Mouse (Mus musculus): ENCODE data around the gene Nkd1. TPM values are rescaled to one million over a fixed set of nuclear protein-coding genes. Genes with fewer than 3 reads are reported as not detected.

Nkd1 gene
- total RNA-seq, 1 experiment, result 1.8 TPM

DNA sequence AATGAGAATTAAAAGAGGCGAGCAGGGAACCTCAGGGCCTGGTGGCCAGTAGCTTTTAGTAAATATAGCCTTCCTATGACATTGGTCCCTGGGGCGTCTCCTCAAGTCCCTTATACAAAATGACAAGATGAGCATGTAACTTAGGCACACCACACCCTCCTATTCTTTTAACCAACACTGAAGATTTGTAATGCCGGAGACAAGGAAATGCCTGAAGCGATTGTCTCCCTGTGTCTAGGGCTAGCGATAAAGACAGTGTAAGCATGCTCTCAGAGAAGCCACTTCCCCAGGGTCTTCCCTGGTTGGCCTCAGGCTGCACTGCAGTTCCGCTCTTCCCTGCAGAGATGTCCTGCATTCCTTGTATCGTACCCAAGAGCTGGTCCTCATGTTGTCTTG, 17.8 kb downstream of the Nkd1 start:
- TF ChIP-seq ZC3H11A (IDR thresholded peaks at IDR 0.05; ENCODE audit: borderline replicate concordance, low read depth, low read length), result no peak
- TF ChIP-seq MAFK (IDR thresholded peaks at IDR 0.05; ENCODE audit: insufficient read depth, low read depth, low read length), result no peak
- no peak for TF ChIP-seq HCFC1 (IDR thresholded peaks at IDR 0.05; ENCODE audit: borderline replicate concordance, insufficient read depth, low read length)
- no peak for TF ChIP-seq ZNF384 (IDR thresholded peaks at IDR 0.05; ENCODE audit: low read depth, low read length)
- no peak for TF ChIP-seq CHD2 (IDR thresholded peaks at IDR 0.05; ENCODE audit: low read depth, low read length)
- Histone ChIP-seq H3K9ac (ENCODE audit: insufficient read depth, low read depth, low read length, poor library complexity, severe bottlenecking) (no peak overlapping the region), H3K4me1 (ENCODE audit: control insufficient read depth in 2 of 2, insufficient read depth in 2 of 2, low read length in 2 of 2, poor library complexity in 1 of 2) (no peaks in the 10 kb centered on the region), H3K36me3 (ENCODE audit: control insufficient read depth, insufficient read depth, low read length, poor library complexity, severe bottlenecking) (no peaks in the 10 kb centered on the region; the same call in 1 of the 2 replicates), H3K27ac (ENCODE audit: insufficient read depth, low read depth, low read length, poor library complexity, severe bottlenecking) (no peak overlapping the region), H3K4me3 (ENCODE audit: insufficient read depth in 1 of 2, low read depth in 1 of 2, low read length in 2 of 2, poor library complexity in 1 of 2, severe bottlenecking in 1 of 2) (no peak overlapping the region), H3K9me3 (ENCODE audit: control insufficient read depth, insufficient read depth, low read depth, low read length) (no peaks in the 10 kb centered on the region)
- no peak for DNase-seq (ENCODE audit: low read depth, low spot score)
- in situ Hi-C loops (cut with MboI; ENCODE audit: low sequenced_read_pairs in 2 of 2, unreplicated experiment in 2 of 2), result no loop called here

DNA sequence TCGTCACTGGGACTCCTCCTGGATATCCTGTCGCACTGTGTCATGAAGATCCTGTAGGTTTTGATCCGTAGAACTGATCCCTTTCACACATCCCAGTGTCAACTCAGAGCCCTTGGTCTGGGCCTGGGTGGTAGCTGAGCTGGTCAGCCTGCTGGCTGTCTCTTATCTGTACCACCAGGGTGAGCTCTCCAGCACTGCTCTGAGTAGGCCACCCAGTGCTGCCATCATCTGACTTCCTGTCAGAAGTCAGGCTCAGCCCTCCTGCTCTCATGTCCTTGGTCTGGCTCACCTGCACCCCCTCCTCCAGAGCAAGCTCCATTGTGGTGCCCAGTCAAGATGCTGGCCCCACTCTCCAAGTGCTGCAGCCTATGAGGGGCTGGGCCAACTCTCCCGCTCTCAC, 18.8 kb downstream of the Nkd1 start:
- in situ Hi-C loops (cut with MboI; ENCODE audit: low sequenced_read_pairs in 2 of 2, unreplicated experiment in 2 of 2), result no loop called here
- H3K36me3 ChIP-seq (ENCODE audit: control insufficient read depth, insufficient read depth, low read length, poor library complexity, severe bottlenecking), result no peaks in the 10 kb centered on the region; the same call in 1 of the 2 replicates
- no peaks in the 10 kb centered on the region for H3K9me3 ChIP-seq (ENCODE audit: control insufficient read depth, insufficient read depth, low read depth, low read length)
- no peak for DNase-seq (ENCODE audit: low read depth, low spot score)
- H3K9ac ChIP-seq (ENCODE audit: insufficient read depth, low read depth, low read length, poor library complexity, severe bottlenecking), result no peak overlapping the region
- no peaks in the 10 kb centered on the region for H3K4me1 ChIP-seq (ENCODE audit: control insufficient read depth in 2 of 2, insufficient read depth in 2 of 2, low read length in 2 of 2, poor library complexity in 1 of 2)
- no peak overlapping the region for H3K27ac ChIP-seq (ENCODE audit: insufficient read depth, low read depth, low read length, poor library complexity, severe bottlenecking)
- no peak overlapping the region for H3K4me3 ChIP-seq (ENCODE audit: insufficient read depth in 1 of 2, low read depth in 1 of 2, low read length in 2 of 2, poor library complexity in 1 of 2, severe bottlenecking in 1 of 2)
- TF ChIP-seq CHD2 (IDR thresholded peaks at IDR 0.05; ENCODE audit: low read depth, low read length) (no peak), ZNF384 (IDR thresholded peaks at IDR 0.05; ENCODE audit: low read depth, low read length) (no peak), MAFK (IDR thresholded peaks at IDR 0.05; ENCODE audit: insufficient read depth, low read depth, low read length) (no peak), HCFC1 (IDR thresholded peaks at IDR 0.05; ENCODE audit: borderline replicate concordance, insufficient read depth, low read length) (no peak), ZC3H11A (IDR thresholded peaks at IDR 0.05; ENCODE audit: borderline replicate concordance, low read depth, low read length) (no peak)

DNA sequence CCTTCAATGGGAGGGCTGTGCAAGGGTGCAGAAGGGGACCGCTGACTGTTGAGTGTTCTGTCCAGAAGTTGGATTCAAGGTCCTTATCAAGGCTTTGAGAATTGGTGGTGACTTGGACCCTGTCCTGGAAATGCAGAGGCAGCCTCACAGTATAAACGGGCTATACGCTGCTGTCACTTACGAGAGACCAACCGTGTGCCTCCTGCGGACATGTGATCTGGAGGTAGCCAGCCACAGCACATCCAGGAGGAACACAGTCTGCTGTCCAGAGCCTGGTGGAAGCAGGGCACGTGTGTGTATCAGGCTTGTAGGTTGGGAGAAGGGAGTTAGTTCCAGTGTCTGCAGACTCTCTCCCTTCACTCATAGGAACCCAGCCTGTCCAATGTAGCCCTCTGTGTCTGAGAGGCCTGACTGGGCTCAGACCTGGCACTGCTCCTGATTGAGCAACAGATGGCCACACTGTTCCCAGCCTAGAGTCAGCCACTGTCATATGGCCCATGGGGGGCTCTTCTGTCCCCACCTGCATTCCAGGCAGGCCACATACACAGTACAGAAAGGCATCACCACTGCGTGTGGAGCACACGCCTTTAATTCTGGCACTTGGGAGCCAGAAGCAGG, 21.6 kb downstream of the Nkd1 start:
- Histone ChIP-seq H3K4me3 (ENCODE audit: insufficient read depth in 1 of 2, low read depth in 1 of 2, low read length in 2 of 2, poor library complexity in 1 of 2, severe bottlenecking in 1 of 2) (no peak overlapping the region), H3K9me3 (ENCODE audit: control insufficient read depth, insufficient read depth, low read depth, low read length) (no peaks in the 10 kb centered on the region), H3K36me3 (ENCODE audit: control insufficient read depth, insufficient read depth, low read length, poor library complexity, severe bottlenecking) (no peaks in the 10 kb centered on the region; the same call in 1 of the 2 replicates), H3K27ac (ENCODE audit: insufficient read depth, low read depth, low read length, poor library complexity, severe bottlenecking) (no peak overlapping the region), H3K4me1 (ENCODE audit: control insufficient read depth in 2 of 2, insufficient read depth in 2 of 2, low read length in 2 of 2, poor library complexity in 1 of 2) (no peaks in the 10 kb centered on the region), H3K9ac (ENCODE audit: insufficient read depth, low read depth, low read length, poor library complexity, severe bottlenecking) (no peak overlapping the region)
- no peak for DNase-seq (ENCODE audit: low read depth, low spot score)
- TF ChIP-seq ZC3H11A (IDR thresholded peaks at IDR 0.05; ENCODE audit: borderline replicate concordance, low read depth, low read length), result no peak
- in situ Hi-C loops (cut with MboI; ENCODE audit: low sequenced_read_pairs in 2 of 2, unreplicated experiment in 2 of 2), result no loop called here

DNA sequence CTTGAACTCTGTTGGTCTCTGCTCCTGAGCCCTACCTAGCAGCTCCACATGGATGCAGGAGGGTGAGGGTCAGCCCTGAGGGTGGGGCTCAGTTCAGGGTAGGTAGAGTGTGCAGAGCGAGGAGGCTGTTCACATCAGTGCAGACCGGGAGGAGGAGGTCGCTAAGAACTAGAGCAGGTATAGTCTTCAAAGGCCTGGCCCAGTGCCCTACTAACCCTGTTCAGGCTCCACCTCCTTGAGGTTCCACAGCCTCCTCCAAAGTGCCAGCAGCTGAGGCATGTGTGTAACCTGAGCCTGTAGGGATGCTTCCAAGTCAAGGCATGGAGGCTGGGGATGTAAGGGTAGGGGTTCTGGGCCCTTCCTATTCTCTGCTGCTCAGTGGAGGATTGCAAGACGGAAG, 23.5 kb downstream of the Nkd1 start:
- Histone ChIP-seq H3K9me3 (ENCODE audit: control insufficient read depth, insufficient read depth, low read depth, low read length) (no peaks in the 10 kb centered on the region), H3K27ac (ENCODE audit: insufficient read depth, low read depth, low read length, poor library complexity, severe bottlenecking) (no peak overlapping the region), H3K4me3 (ENCODE audit: insufficient read depth in 1 of 2, low read depth in 1 of 2, low read length in 2 of 2, poor library complexity in 1 of 2, severe bottlenecking in 1 of 2) (no peak overlapping the region), H3K9ac (ENCODE audit: insufficient read depth, low read depth, low read length, poor library complexity, severe bottlenecking) (no peak overlapping the region), H3K36me3 (ENCODE audit: control insufficient read depth, insufficient read depth, low read length, poor library complexity, severe bottlenecking) (no peaks in the 10 kb centered on the region; the same call in 1 of the 2 replicates), H3K4me1 (ENCODE audit: control insufficient read depth in 2 of 2, insufficient read depth in 2 of 2, low read length in 2 of 2, poor library complexity in 1 of 2) (no peaks in the 10 kb centered on the region)
- TF ChIP-seq MAFK (IDR thresholded peaks at IDR 0.05; ENCODE audit: insufficient read depth, low read depth, low read length) (no peak), CHD2 (IDR thresholded peaks at IDR 0.05; ENCODE audit: low read depth, low read length) (no peak), ZNF384 (IDR thresholded peaks at IDR 0.05; ENCODE audit: low read depth, low read length) (no peak), HCFC1 (IDR thresholded peaks at IDR 0.05; ENCODE audit: borderline replicate concordance, insufficient read depth, low read length) (no peak), ZC3H11A (IDR thresholded peaks at IDR 0.05; ENCODE audit: borderline replicate concordance, low read depth, low read length) (no peak)
- in situ Hi-C loops (cut with MboI; ENCODE audit: low sequenced_read_pairs in 2 of 2, unreplicated experiment in 2 of 2), result no loop called here
- no peak for DNase-seq (ENCODE audit: low read depth, low spot score)

DNA sequence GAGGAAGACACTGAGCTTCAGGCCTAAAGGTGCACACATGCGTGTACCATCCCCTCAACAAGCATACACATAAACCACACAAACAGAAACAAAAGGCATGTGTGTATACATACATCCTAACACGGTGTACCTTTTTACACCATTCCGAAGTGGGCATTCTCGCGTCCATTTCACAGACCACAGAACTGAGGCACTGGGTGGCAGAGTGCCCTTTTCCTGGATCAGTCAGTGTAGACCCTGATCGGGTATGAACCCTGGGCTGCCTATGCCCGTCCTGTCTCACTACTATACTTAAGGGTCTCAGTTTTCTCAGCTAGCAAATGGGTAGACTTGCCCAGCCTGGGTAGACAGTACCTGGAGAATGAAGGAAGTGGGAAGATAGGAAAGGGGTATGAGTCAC, 24.3 kb downstream of the Nkd1 start:
- H3K36me3 ChIP-seq (ENCODE audit: control insufficient read depth, insufficient read depth, low read length, poor library complexity, severe bottlenecking), result no peaks in the 10 kb centered on the region; the same call in 1 of the 2 replicates

More for the DNA sequence above, 24.3 kb downstream of the Nkd1 start:
- TF ChIP-seq MAFK (IDR thresholded peaks at IDR 0.05; ENCODE audit: insufficient read depth, low read depth, low read length) (no peak), ZC3H11A (IDR thresholded peaks at IDR 0.05; ENCODE audit: borderline replicate concordance, low read depth, low read length) (no peak), CHD2 (IDR thresholded peaks at IDR 0.05; ENCODE audit: low read depth, low read length) (no peak), HCFC1 (IDR thresholded peaks at IDR 0.05; ENCODE audit: borderline replicate concordance, insufficient read depth, low read length) (no peak), ZNF384 (IDR thresholded peaks at IDR 0.05; ENCODE audit: low read depth, low read length) (no peak)
- H3K4me1 ChIP-seq (ENCODE audit: control insufficient read depth in 2 of 2, insufficient read depth in 2 of 2, low read length in 2 of 2, poor library complexity in 1 of 2), result no peaks in the 10 kb centered on the region
- H3K9ac ChIP-seq (ENCODE audit: insufficient read depth, low read depth, low read length, poor library complexity, severe bottlenecking), result no peak overlapping the region
- in situ Hi-C loops (cut with MboI; ENCODE audit: low sequenced_read_pairs in 2 of 2, unreplicated experiment in 2 of 2), result no loop called here
- H3K27ac ChIP-seq (ENCODE audit: insufficient read depth, low read depth, low read length, poor library complexity, severe bottlenecking), result no peak overlapping the region
- no peak overlapping the region for H3K4me3 ChIP-seq (ENCODE audit: insufficient read depth in 1 of 2, low read depth in 1 of 2, low read length in 2 of 2, poor library complexity in 1 of 2, severe bottlenecking in 1 of 2)
- no peaks in the 10 kb centered on the region for H3K9me3 ChIP-seq (ENCODE audit: control insufficient read depth, insufficient read depth, low read depth, low read length)
- DNase-seq (ENCODE audit: low read depth, low spot score), result no peak
